Mouse (Mus musculus): Measurements from ENCODE around the gene Gm20815. TPM values are rescaled to one million over a fixed set of nuclear protein-coding genes. Genes with fewer than 3 reads are reported as not detected.

Gm20815 gene
- not detected in 2 replicates for polyA plus RNA-seq (2012; rRNA removed)

GRCm38 (mm10) chrY:8835069-8835468, at the start of gene Gm20815:
Gene Gm20815 (minus strand): TSS chrY:8835169.

Measured in liver, embryonic 14 days (tissue).